Mouse (Mus musculus) stomach, embryonic 16.5 days (tissue): Measurements from ENCODE around the gene Ccdc142. TPM values are rescaled to one million over a fixed set of nuclear protein-coding genes. Genes with fewer than 3 reads are reported as not detected.
A peak's percentile ranks its signal among the peaks of the same experiment; 100 is the strongest.

Experiments
- ATAC-seq: fragments of 200-750 bp; cut with Nextera tagmentation; 2 replicates; pipeline ENCODE4 v1.8.0; 2017; ENCODE audit warnings: moderate number of reproducible peaks, moderate TSS enrichment; ENCODE audit not compliant: insufficient read depth, low FRiP score
- H3K27ac ChIP-seq: fragments of 300-500 bp; sonication (generic); 2 replicates; pipeline ENCODE4 v1.5.1; 2014; ENCODE audit warnings: low read length
- H3K27me3 ChIP-seq: fragments of 300-500 bp; sonication (generic); 2 replicates; pipeline ENCODE4 v1.6.1; 2014; ENCODE audit warnings: low read length, control low read depth, mixed read lengths; ENCODE audit not compliant: control insufficient read depth, insufficient read depth
- H3K36me3 ChIP-seq: fragments of 300-500 bp; sonication (generic); 2 replicates; pipeline ENCODE4 v1.6.1; 2014; ENCODE audit warnings: low read length; ENCODE audit not compliant: control insufficient read depth, insufficient read depth
- H3K4me1 ChIP-seq: fragments of 300-500 bp; sonication (generic); 2 replicates; pipeline ENCODE4 v1.6.1; 2014; ENCODE audit warnings: low read length, control low read depth, mixed read lengths; ENCODE audit not compliant: control insufficient read depth, insufficient read depth
- H3K4me2 ChIP-seq: fragments of 300-500 bp; sonication (generic); 2 replicates; pipeline ENCODE4 v1.6.1; 2014; ENCODE audit warnings: low read depth, low read length, mixed read lengths
- H3K4me3 ChIP-seq: fragments of 300-500 bp; sonication (generic); replicated peaks from 2 replicates; pipeline ENCODE4 v1.5.1; 2014; ENCODE audit warnings: mild to moderate bottlenecking, low read length
- H3K9ac ChIP-seq: fragments of 300-500 bp; sonication (generic); 2 replicates; pipeline ENCODE4 v1.6.1; 2014; ENCODE audit warnings: low read length
- H3K9me3 ChIP-seq: fragments of 300-500 bp; sonication (generic); replicated peaks from 2 replicates; pipeline ENCODE4 v1.6.1; 2016; ENCODE audit warnings: low read length, control low read depth; ENCODE audit not compliant: control insufficient read depth
- WGBS: fragments of 180-500 bp; shearing (Covaris S2); extraction: QIAGEN DNeasy Blood & Tissue Kit; methylation state at CpG from one replicate; pipeline ENCODE4 v1.1.7; 2014; 5-methylcytosine and 5-hydroxymethylcytosine counted together
- polyA plus RNA-seq: library from polyadenylated mRNA; unstranded; fragments of >200 nt; fragmentation: Nextera tagmentation; extraction: Ambion mirVana; gene quantifications from 2 replicates; pipeline ENCODE4 v1.2.1, GENCODE M21; 2015

The Ccdc142 gene
- polyA plus RNA-seq, 1 experiment from 2014 or later = 1.5 TPM

- no peaks in the 10 kb centered on the region for H3K27me3 ChIP-seq
- H3K4me2 ChIP-seq = no peak overlapping the region
- 60% methylated on average over 3 of the region's 3 CpGs for WGBS
- 0 out of 2 replicates have a peak overlapping the region, but pooled peaks have one; percentile 99 for H3K27ac ChIP-seq
- peaks cover 35% of the 10 kb centered on the region for H3K4me1 ChIP-seq
- no peaks in the 10 kb centered on the region for H3K9me3 ChIP-seq
- no peaks in the 10 kb centered on the region for H3K36me3 ChIP-seq
- ATAC-seq = no peak
- no peak overlapping the region for H3K9ac ChIP-seq
- no peak overlapping the region for H3K4me3 ChIP-seq
Measured at GRCm38 (mm10) chr6:83134226-83134625, 32.8 kb downstream of the Ccdc142 start.

DNA sequence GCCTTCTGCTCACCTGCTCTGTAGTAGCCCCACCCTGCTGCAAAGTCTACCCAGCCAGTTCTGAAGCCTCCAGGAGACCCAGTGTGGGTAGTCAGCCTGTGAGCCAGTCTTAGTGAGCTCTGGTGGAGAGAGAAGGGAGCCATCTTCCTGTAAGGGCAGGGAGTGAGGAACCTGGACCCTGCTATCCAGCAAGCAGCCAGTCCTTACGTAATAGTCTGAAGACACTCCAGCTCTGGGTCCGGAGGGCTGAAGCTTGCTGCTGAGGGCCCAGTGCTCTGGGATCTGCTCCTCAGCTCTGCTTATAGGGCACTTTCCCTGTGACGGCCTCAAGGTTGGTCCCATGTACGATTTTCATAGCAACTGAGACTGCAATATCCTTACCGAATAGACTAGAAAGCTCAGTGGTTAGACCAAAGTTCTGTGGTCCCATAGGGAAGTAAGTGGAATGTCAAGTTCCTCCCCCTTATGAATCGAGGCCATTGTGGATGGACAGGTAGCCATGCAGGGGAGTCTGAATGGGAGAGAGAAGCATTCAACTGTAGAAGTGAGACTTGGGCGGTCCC is 33.6 kb downstream of the Ccdc142 start, which contains the start of gene Rtkn:
Gene Rtkn, plus strand, starts transcription at position 513 of the 563 bp plus-strand sequence.
- peak within 1 kb of the TSS; percentile 66 for H3K4me2 ChIP-seq
- H3K27me3 ChIP-seq = no peaks in the 10 kb centered on the region
- ATAC-seq = no peak
- H3K4me1 ChIP-seq = peaks cover 35% of the 10 kb centered on the region
- H3K9me3 ChIP-seq = no peaks in the 10 kb centered on the region
- H3K27ac ChIP-seq = peak within 1 kb of the TSS; percentile 99
- H3K9ac ChIP-seq = peak within 1 kb of the TSS; percentile 85
- no peaks in the 10 kb centered on the region for H3K36me3 ChIP-seq
- peak within 1 kb of the TSS; percentile 54 for H3K4me3 ChIP-seq
- WGBS = 64% methylated on average over 7 of the region's 7 CpGs

DNA sequence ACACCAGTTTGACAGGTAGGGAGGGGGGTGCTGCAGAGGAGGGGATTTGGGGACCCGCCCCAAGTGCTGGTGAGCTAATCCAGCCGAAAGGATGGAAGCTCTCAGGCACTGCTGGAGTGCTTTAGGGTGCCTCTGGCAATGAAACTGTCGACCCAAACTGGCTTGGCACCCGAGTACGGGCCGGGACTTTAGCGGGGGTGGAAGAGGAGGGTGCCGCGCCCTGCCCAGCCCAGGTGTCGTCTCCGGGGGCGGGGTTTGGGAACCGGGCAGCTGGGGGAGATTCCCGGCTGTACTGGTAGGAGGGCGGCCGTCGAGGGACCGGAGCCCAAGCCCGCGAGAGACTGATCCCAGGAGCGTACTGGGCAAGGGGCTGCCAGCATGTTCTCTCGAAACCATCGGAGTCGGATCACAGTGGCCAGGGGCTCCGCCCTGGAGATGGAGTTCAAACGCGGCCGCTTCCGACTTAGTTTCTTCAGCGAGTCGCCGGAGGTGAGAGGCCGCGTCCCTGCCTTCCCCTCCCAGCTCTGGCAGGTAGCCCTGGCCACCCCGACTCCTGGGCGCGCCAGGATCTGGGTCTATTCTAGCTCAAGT is 34.3 kb downstream of the Ccdc142 start:
- H3K27me3 ChIP-seq = no peaks in the 10 kb centered on the region
- H3K9ac ChIP-seq = peak overlapping the region; percentile 85
- H3K9me3 ChIP-seq = no peaks in the 10 kb centered on the region
- peak overlapping the region; percentile 66 for H3K4me2 ChIP-seq
- WGBS = 4% methylated on average over 37 of the region's 37 CpGs
- H3K4me3 ChIP-seq = peak overlapping the region; percentile 54
- peaks cover 35% of the 10 kb centered on the region for H3K4me1 ChIP-seq
- H3K36me3 ChIP-seq = no peaks in the 10 kb centered on the region
- peak overlapping the region; percentile 99 for H3K27ac ChIP-seq
- ATAC-seq = peak; percentile 4; the same call in 1 of the 2 replicates

- H3K36me3 ChIP-seq = no peaks in the 10 kb centered on the region
- peak overlapping the region; percentile 99 for H3K27ac ChIP-seq
- no peak for ATAC-seq
Measured at GRCm38 (mm10) chr6:83136291-83136880, 35.0 kb downstream of the Ccdc142 start.

DNA sequence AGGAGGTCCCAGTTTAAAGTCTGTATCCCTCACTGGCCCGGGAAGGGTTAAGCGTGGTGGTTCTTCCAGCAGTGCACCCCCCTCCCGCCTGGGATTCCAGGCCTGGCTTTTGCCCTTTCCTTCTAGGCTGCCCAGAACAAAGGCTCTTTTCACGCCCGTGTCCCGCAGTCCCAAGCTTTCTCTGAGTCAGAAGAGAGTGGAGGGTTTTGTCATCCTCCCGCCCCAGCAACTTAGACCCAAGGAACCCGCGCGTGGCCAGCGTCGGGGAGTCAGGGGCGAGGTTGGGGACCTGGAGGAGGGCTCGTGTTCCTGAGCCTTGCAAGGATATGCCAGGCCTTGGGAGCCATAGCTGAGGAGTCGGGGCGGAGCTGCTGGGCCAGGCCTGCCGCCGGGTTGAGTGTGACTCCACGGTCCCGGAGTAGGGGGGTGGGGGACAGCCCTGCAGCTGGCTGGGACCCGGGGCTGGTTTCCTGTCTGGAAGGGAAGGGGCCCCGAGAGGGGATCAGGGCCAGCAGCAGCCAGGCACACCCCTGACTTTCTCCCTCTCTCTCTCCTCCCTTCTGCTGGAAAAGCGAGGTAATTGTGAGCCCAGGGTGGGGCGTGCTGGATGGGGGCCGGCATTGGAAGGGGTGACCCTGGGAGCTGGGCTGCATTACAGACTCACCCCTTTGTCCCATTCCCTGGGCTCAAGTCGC is 35.6 kb downstream of the Ccdc142 start:
- ATAC-seq = peak; percentile 84
- WGBS = under 1% methylated on average over 26 of the region's 26 CpGs
- H3K9me3 ChIP-seq = no peaks in the 10 kb centered on the region
- H3K4me2 ChIP-seq = peak overlapping the region; percentile 66
- H3K4me1 ChIP-seq = peaks cover 31% of the 10 kb centered on the region
- peak overlapping the region; percentile 85 for H3K9ac ChIP-seq
- peak overlapping the region; percentile 99 for H3K27ac ChIP-seq
- no peaks in the 10 kb centered on the region for H3K27me3 ChIP-seq
- H3K36me3 ChIP-seq = no peaks in the 10 kb centered on the region
- peak overlapping the region; percentile 54 for H3K4me3 ChIP-seq

More at GRCm38 (mm10) chr6:83136291-83136880, 35.0 kb downstream of the Ccdc142 start:
- Histone ChIP-seq H3K4me2 (peak overlapping the region; percentile 66), H3K4me1 (peaks cover 29% of the 10 kb centered on the region), H3K27me3 (no peaks in the 10 kb centered on the region), H3K9ac (peak overlapping the region; percentile 85), H3K4me3 (peak overlapping the region; percentile 54), H3K9me3 (no peaks in the 10 kb centered on the region)
- WGBS = 17% methylated on average over 5 of the region's 5 CpGs

DNA sequence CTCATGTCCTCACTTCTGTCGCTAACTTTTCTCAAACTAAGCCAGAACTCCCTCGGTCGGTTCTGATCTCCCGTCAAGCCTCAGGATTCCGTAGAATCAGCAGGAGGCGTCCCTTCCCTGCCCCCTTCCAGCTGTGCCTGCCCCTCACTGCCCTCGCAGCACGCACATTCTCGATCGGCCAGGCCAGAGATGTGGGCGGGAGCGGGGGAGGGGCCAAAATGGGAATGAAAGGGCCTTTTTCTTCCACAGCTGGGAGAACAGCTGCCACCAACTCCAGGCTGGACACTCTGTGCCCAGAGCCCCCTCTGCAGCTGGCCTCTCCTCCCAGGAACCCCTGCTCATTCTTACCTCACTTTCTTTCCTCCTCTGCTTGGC is 36.2 kb downstream of the Ccdc142 start:
- peak overlapping the region; percentile 54 for H3K4me3 ChIP-seq
- H3K27ac ChIP-seq = peak overlapping the region; percentile 99
- WGBS = 0% methylated on average over 12 of the region's 12 CpGs
- peaks cover 36% of the 10 kb centered on the region for H3K4me1 ChIP-seq
- peak overlapping the region; percentile 66 for H3K4me2 ChIP-seq
- no peaks in the 10 kb centered on the region for H3K36me3 ChIP-seq
- peak overlapping the region; percentile 85 for H3K9ac ChIP-seq
- H3K9me3 ChIP-seq = no peaks in the 10 kb centered on the region
- no peaks in the 10 kb centered on the region for H3K27me3 ChIP-seq
- peak; percentile 86 for ATAC-seq

GRCm38 (mm10) chr6:83138056-83138455 is 36.7 kb downstream of the Ccdc142 start:
- Histone ChIP-seq H3K9ac (peak overlapping the region; percentile 85), H3K27me3 (no peaks in the 10 kb centered on the region), H3K4me3 (peak overlapping the region; percentile 54), H3K27ac (peak overlapping the region; percentile 99), H3K4me1 (peaks cover 38% of the 10 kb centered on the region), H3K4me2 (peak overlapping the region; percentile 66), H3K9me3 (no peaks in the 10 kb centered on the region), H3K36me3 (no peaks in the 10 kb centered on the region)
- WGBS = under 1% methylated on average over 11 of the region's 11 CpGs
- 0 out of 2 replicates have a peak, but pooled peaks have one; percentile 7 for ATAC-seq

- H3K4me1 ChIP-seq = peaks cover 35% of the 10 kb centered on the region
- H3K9ac ChIP-seq = no peak overlapping the region
- no peak for ATAC-seq
- H3K27me3 ChIP-seq = no peaks in the 10 kb centered on the region
- H3K27ac ChIP-seq = no peak overlapping the region
- no peak overlapping the region for H3K4me2 ChIP-seq
- H3K9me3 ChIP-seq = no peaks in the 10 kb centered on the region
- H3K4me3 ChIP-seq = no peak overlapping the region
- WGBS = 86% methylated on average over 8 of the region's 8 CpGs
- no peaks in the 10 kb centered on the region for H3K36me3 ChIP-seq
Measured at GRCm38 (mm10) chr6:83140044-83140443, 38.6 kb downstream of the Ccdc142 start.

- H3K4me3 ChIP-seq = peak overlapping the region; percentile 30; the same call in 1 of the 2 replicates
Measured at GRCm38 (mm10) chr6:83141636-83142035, 40.2 kb downstream of the Ccdc142 start.

More at GRCm38 (mm10) chr6:83141636-83142035, 40.2 kb downstream of the Ccdc142 start:
- peaks cover 28% of the 10 kb centered on the region for H3K4me1 ChIP-seq
- no peaks in the 10 kb centered on the region for H3K36me3 ChIP-seq
- peak overlapping the region; percentile 57 for H3K4me2 ChIP-seq
- peak overlapping the region; percentile 61 for H3K27ac ChIP-seq
- H3K27me3 ChIP-seq = no peaks in the 10 kb centered on the region
- H3K9ac ChIP-seq = peak overlapping the region; percentile 64
- WGBS = 48% methylated on average over 4 of the region's 4 CpGs
- ATAC-seq = no peak
- no peaks in the 10 kb centered on the region for H3K9me3 ChIP-seq
